Mouse (Mus musculus): ENCODE measurements around the gene Selenok. TPM values are rescaled to one million over a fixed set of nuclear protein-coding genes. Genes with fewer than 3 reads are reported as not detected.

Gene Selenok
- polyA plus RNA-seq, 1 experiment: 181 TPM

GRCm38 (mm10) chr14:29957393-29957792 is 10.7 kb upstream of the Selenok start:
- H3K4me1 ChIP-seq (ENCODE audit: control insufficient read depth, insufficient read depth, low read length): no peaks in the 10 kb centered on the region
- H3K4me3 ChIP-seq (ENCODE audit: insufficient read depth, low read length): no peak overlapping the region
- no peak overlapping the region for H3K27ac ChIP-seq (ENCODE audit: insufficient read depth, low read length)
- no peak for TF ChIP-seq POLR2A (IDR thresholded peaks at IDR 0.05; ENCODE audit: low read depth, low read length)
- TF ChIP-seq CTCF (IDR thresholded peaks at IDR 0.05; ENCODE audit: borderline replicate concordance, insufficient read depth, low read length): no peak

- Histone ChIP-seq H3K4me3 (ENCODE audit: insufficient read depth, low read length) (peak overlapping the region; percentile 48), H3K27ac (ENCODE audit: insufficient read depth, low read length) (no peak overlapping the region), H3K4me1 (ENCODE audit: control insufficient read depth, insufficient read depth, low read length) (no peaks in the 10 kb centered on the region)
- TF ChIP-seq CTCF (IDR thresholded peaks at IDR 0.05; ENCODE audit: borderline replicate concordance, insufficient read depth, low read length) (no peak), POLR2A (IDR thresholded peaks at IDR 0.05; ENCODE audit: low read depth, low read length) (no peak)
These were observed 497 bp upstream of the Selenok start for GRCm38 (mm10) chr14:29967611-29968010.

- H3K4me1 ChIP-seq (ENCODE audit: control insufficient read depth, insufficient read depth, low read length): no peaks in the 10 kb centered on the region
- no peak overlapping the region for H3K4me3 ChIP-seq (ENCODE audit: insufficient read depth, low read length)
- TF ChIP-seq POLR2A (IDR thresholded peaks at IDR 0.05; ENCODE audit: low read depth, low read length): no peak
- no peak for TF ChIP-seq CTCF (IDR thresholded peaks at IDR 0.05; ENCODE audit: borderline replicate concordance, insufficient read depth, low read length)
- no peak overlapping the region for H3K27ac ChIP-seq (ENCODE audit: insufficient read depth, low read length)
These were observed 3.3 kb downstream of the Selenok start for GRCm38 (mm10) chr14:29971446-29971845.

GRCm38 (mm10) chr14:29971993-29972392 is 3.9 kb downstream of the Selenok start:
- Histone ChIP-seq H3K27ac (ENCODE audit: insufficient read depth, low read length) (no peak overlapping the region), H3K4me3 (ENCODE audit: insufficient read depth, low read length) (no peak overlapping the region), H3K4me1 (ENCODE audit: control insufficient read depth, insufficient read depth, low read length) (no peaks in the 10 kb centered on the region)
- TF ChIP-seq POLR2A (IDR thresholded peaks at IDR 0.05; ENCODE audit: low read depth, low read length): no peak
- TF ChIP-seq CTCF (IDR thresholded peaks at IDR 0.05; ENCODE audit: borderline replicate concordance, insufficient read depth, low read length): no peak

- no peak overlapping the region for H3K4me3 ChIP-seq (ENCODE audit: insufficient read depth, low read length)
- no peaks in the 10 kb centered on the region; the same call in 1 of the 2 replicates for H3K4me1 ChIP-seq (ENCODE audit: control insufficient read depth, insufficient read depth, low read length)
- no peak for TF ChIP-seq CTCF (IDR thresholded peaks at IDR 0.05; ENCODE audit: borderline replicate concordance, insufficient read depth, low read length)
- no peak overlapping the region for H3K27ac ChIP-seq (ENCODE audit: insufficient read depth, low read length)
These were observed 8.8 kb downstream of the Selenok start for GRCm38 (mm10) chr14:29976927-29977326.

GRCm38 (mm10) chr14:29978254-29979204 is 10.4 kb downstream of the Selenok start, which contains the start of gene Actr8:
Gene Actr8 (plus strand): TSS chr14:29978337.
- Histone ChIP-seq H3K4me1 (ENCODE audit: control insufficient read depth, insufficient read depth, low read length) (no peaks in the 10 kb centered on the region; the same call in 1 of the 2 replicates), H3K4me3 (ENCODE audit: insufficient read depth, low read length) (peak within 1 kb of the TSS; percentile 81), H3K27ac (ENCODE audit: insufficient read depth, low read length) (peak within 1 kb of the TSS; percentile 95)
- TF ChIP-seq POLR2A (IDR thresholded peaks at IDR 0.05; ENCODE audit: low read depth, low read length) (peak; percentile 76), CTCF (IDR thresholded peaks at IDR 0.05; ENCODE audit: borderline replicate concordance, insufficient read depth, low read length) (no peak)

- Histone ChIP-seq H3K4me3 (ENCODE audit: insufficient read depth, low read length) (no peak overlapping the region), H3K27ac (ENCODE audit: insufficient read depth, low read length) (no peak overlapping the region), H3K4me1 (ENCODE audit: control insufficient read depth, insufficient read depth, low read length) (no peaks in the 10 kb centered on the region; the same call in 1 of the 2 replicates)
- no peak for TF ChIP-seq CTCF (IDR thresholded peaks at IDR 0.05; ENCODE audit: borderline replicate concordance, insufficient read depth, low read length)
- no peak for TF ChIP-seq POLR2A (IDR thresholded peaks at IDR 0.05; ENCODE audit: low read depth, low read length)
These were observed 12.5 kb downstream of the Selenok start for GRCm38 (mm10) chr14:29980447-29981205.

- H3K27ac ChIP-seq (ENCODE audit: insufficient read depth, low read length): no peak overlapping the region
- H3K4me1 ChIP-seq (ENCODE audit: control insufficient read depth, insufficient read depth, low read length): no peaks in the 10 kb centered on the region
- TF ChIP-seq POLR2A (IDR thresholded peaks at IDR 0.05; ENCODE audit: low read depth, low read length) (no peak), CTCF (IDR thresholded peaks at IDR 0.05; ENCODE audit: borderline replicate concordance, insufficient read depth, low read length) (no peak)
- no peak overlapping the region for H3K4me3 ChIP-seq (ENCODE audit: insufficient read depth, low read length)
These were observed 18.0 kb downstream of the Selenok start for GRCm38 (mm10) chr14:29986096-29986495.

- TF ChIP-seq CTCF (IDR thresholded peaks at IDR 0.05; ENCODE audit: borderline replicate concordance, insufficient read depth, low read length): no peak
- H3K4me1 ChIP-seq (ENCODE audit: control insufficient read depth, insufficient read depth, low read length): no peaks in the 10 kb centered on the region
- H3K27ac ChIP-seq (ENCODE audit: insufficient read depth, low read length): no peak overlapping the region
- H3K4me3 ChIP-seq (ENCODE audit: insufficient read depth, low read length): no peak overlapping the region
These were observed 19.2 kb downstream of the Selenok start for GRCm38 (mm10) chr14:29987276-29987675.
